Mouse (Mus musculus) lung, embryonic 16.5 days (tissue): ENCODE results near the gene Erbb3. TPM values are rescaled to one million over a fixed set of nuclear protein-coding genes. Genes with fewer than 3 reads are reported as not detected.
A peak's percentile ranks its signal among the peaks of the same experiment; 100 is the strongest.
"Not testable (repeated sequence)": the region's sequence is repeated elsewhere in the genome, so short reads cannot be mapped to it uniquely, and the experiment has no call there.

Source experiments
- ATAC-seq: fragments of 200-750 bp; cut with Nextera tagmentation; 2 replicates; pipeline ENCODE4 v1.8.0; 2017; ENCODE audit warnings: low read depth, mild to moderate bottlenecking, moderate library complexity
- H3K27ac ChIP-seq: fragments of 300-500 bp; sonication (generic); 2 replicates; pipeline ENCODE4 v1.5.1; 2014; ENCODE audit warnings: mild to moderate bottlenecking, control low read depth, low read length
- H3K27me3 ChIP-seq: fragments of 300-500 bp; sonication (generic); 2 replicates; pipeline ENCODE4 v1.6.1; 2014; ENCODE audit warnings: low read depth, low read length, mixed read lengths; ENCODE audit not compliant: control insufficient read depth, insufficient read depth
- H3K36me3 ChIP-seq: fragments of 300-500 bp; sonication (generic); 2 replicates; pipeline ENCODE4 v1.6.1; 2014; ENCODE audit warnings: low read length; ENCODE audit not compliant: control insufficient read depth, insufficient read depth
- H3K4me1 ChIP-seq: fragments of 300-500 bp; sonication (generic); replicated peaks from 2 replicates; pipeline ENCODE4 v1.6.1; 2014; ENCODE audit warnings: low read length, mixed read lengths; ENCODE audit not compliant: control insufficient read depth, insufficient read depth
- H3K4me2 ChIP-seq: fragments of 300-500 bp; sonication (generic); 2 replicates; pipeline ENCODE4 v1.6.1; 2014; ENCODE audit warnings: low read depth, low read length, control low read depth
- H3K4me3 ChIP-seq: fragments of 300-500 bp; sonication (generic); 2 replicates; pipeline ENCODE4 v1.5.1; 2014; ENCODE audit warnings: mild to moderate bottlenecking, low read length, control low read depth
- H3K9ac ChIP-seq: fragments of 300-500 bp; sonication (generic); 2 replicates; pipeline ENCODE4 v1.6.1; 2014; ENCODE audit warnings: low read length, control low read depth
- H3K9me3 ChIP-seq: fragments of 300-500 bp; sonication (generic); 2 replicates; pipeline ENCODE4 v1.6.1; 2016; ENCODE audit warnings: low read length; ENCODE audit not compliant: control insufficient read depth
- WGBS: fragments of 180-500 bp; shearing (Covaris S2); extraction: QIAGEN DNeasy Blood & Tissue Kit; methylation state at CpG from one replicate; pipeline ENCODE4 v1.1.7; 2014; 5-methylcytosine and 5-hydroxymethylcytosine counted together
- polyA plus RNA-seq: library from polyadenylated mRNA; unstranded; fragments of >200 nt; fragmentation: Nextera tagmentation; extraction: Ambion mirVana; gene quantifications from 2 replicates; pipeline ENCODE4 v1.2.1, GENCODE M21; 2015

Erbb3 gene
- polyA plus RNA-seq, 1 experiment from 2014 or later: 27.6 TPM

DNA sequence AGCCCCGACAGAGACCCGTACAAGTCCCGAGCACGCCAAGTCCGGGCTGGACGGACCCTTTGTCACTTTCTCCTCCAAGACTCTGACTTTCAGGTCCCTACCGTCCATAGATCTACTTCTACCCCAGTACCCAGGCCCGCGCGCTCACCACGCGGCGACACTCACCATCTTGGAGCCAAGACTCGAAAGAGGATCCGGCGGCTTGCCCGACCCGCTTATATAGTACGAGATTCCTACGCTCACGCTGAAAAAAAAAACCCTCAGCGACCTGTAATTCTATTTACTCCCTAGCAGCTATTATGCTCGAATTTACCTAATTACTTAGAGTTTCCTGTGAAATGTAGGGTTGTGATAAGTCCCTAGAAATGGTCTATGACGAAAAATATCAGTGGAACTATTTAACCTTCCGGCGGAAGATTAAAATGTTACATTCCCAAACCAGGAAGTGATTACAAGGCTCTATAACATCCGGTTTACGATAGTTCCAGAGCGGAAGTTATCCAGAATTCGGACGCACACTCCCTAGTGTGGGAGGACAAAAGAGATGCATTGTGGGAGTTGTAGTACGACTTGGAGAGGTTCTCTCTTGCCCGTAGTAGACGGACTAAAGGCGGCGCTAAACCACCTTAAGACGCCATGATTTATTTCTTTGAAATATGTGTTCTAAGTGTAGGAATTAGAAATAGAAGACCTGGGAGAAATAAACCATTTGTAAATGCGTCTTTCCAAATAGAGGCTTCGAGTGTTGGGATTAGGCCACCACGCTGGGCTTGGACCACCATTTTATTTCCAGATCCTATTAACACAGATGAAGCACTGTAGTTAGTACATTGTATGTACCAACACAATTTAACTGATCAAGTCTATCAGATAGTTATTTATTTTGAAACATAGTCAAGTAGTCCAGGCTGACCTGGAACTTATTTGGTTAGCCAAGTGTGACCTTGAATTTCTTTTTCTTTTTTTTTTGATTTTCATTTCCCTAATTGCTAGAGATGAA, 37.2 kb upstream of the Erbb3 start, which contains the start of gene Rps26:
Gene Rps26 (minus strand): TSS at position 437 of the 1,000 bp plus-strand sequence.
- 1% methylated on average over 40 of the region's 40 CpGs for WGBS
- Histone ChIP-seq H3K4me2 (peak within 1 kb of the TSS; percentile 68), H3K27me3 (no peaks in the 10 kb centered on the region), H3K9me3 (no peaks in the 10 kb centered on the region), H3K4me1 (peaks cover 5% of the 10 kb centered on the region; the same call in 1 of the 2 replicates), H3K9ac (peak within 1 kb of the TSS; percentile 95), H3K4me3 (peak within 1 kb of the TSS; percentile 90), H3K36me3 (peaks cover 20% of the 10 kb centered on the region), H3K27ac (peak within 1 kb of the TSS; percentile 57)
- ATAC-seq: peak; percentile 99

DNA sequence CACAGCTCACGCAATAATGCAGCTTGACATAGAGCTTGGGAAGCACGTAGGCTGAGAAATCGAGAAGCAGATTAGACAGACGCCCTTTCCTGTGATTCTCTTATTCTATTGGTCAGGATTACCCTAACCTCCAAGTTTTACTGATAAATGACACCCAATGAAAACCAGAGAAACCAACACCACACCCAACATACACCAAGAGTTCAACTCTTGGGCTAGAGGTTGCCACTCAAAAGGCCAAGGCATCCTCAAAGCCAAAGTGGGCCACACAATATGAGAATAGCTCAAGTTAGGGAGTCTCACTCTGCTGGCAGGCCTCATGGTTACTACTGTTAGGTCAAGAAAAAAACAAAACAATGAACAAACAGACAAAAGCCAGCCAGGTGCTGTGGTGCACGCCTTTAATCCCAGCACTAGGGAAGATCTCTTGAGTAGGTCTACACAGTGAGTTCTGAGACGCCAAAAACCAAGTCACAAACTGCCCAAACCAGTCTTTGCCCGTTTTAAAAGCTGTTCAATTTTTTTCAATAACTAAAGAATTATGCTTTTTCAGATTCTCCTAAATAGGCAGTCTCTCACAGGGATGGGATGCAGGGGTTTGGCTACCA, 35.9 kb upstream of the Erbb3 start:
- peak overlapping the region; percentile 34; the same call in 1 of the 2 replicates for H3K27ac ChIP-seq
- H3K4me3 ChIP-seq: peak overlapping the region; percentile 90
- no peak for ATAC-seq
- H3K27me3 ChIP-seq: no peaks in the 10 kb centered on the region
- WGBS: 33% methylated on average over 7 of the region's 7 CpGs
- no peaks in the 10 kb centered on the region for H3K9me3 ChIP-seq
- H3K4me2 ChIP-seq: peak overlapping the region; percentile 68
- peaks cover 20% of the 10 kb centered on the region for H3K36me3 ChIP-seq
- H3K4me1 ChIP-seq: peaks cover 5% of the 10 kb centered on the region; the same call in 1 of the 2 replicates
- H3K9ac ChIP-seq: peak overlapping the region; percentile 95

DNA sequence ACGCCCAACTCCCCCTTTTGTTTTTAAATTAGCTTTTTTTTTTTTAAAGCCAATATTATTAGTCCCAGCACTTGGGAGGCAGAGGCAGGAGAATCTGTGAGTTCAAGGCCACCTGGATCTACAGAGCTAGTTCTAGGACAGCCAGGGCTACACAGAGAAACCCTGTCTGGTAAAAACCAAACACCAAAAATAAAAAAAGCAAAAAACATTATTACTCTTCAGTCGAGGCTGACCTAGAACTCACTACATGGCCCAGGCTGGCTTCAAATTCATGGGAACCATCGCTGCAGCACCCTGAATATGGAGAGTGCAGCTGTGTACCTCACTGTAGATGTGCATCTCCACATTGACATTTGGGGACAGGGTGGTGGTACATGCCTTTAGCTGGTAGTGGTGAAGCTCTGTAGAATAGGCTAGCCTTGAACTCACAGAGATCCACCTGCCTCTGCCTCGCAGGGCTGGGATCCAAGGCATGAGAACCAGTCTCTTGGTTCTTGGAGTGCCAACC, 33.7 kb upstream of the Erbb3 start:
- H3K9ac ChIP-seq, H3K9me3 ChIP-seq, H3K4me3 ChIP-seq, H3K27me3 ChIP-seq, H3K27ac ChIP-seq, H3K4me1 ChIP-seq, H3K4me2 ChIP-seq, ATAC-seq: not testable (repeated sequence)
- H3K36me3 ChIP-seq: peaks cover 20% of the 10 kb centered on the region
- WGBS: 85% methylated on average over 4 of the region's 4 CpGs

DNA sequence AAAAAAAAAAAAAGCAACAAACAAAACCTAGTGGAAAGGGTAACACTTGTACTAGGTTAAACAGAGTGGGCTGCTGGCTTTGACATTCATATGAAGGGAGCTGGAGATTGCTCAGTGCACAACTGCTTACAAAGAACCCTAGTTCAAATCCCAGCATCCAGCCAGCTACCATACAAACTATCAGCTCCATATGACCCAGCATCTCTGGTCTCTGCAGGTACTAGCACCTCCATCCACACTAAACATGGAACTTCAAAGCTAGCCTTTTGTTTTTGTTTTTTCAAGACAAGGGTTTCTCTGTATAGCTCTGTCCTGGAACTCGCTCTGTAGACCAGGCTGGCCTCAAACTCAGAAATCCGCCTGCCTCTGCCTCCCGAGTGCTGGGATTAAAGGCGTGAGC, 33.2 kb upstream of the Erbb3 start:
- Histone ChIP-seq H3K27me3 (no peaks in the 10 kb centered on the region), H3K4me3 (no peak overlapping the region), H3K4me1 (peaks cover 5% of the 10 kb centered on the region; the same call in 1 of the 2 replicates), H3K36me3 (peaks cover 20% of the 10 kb centered on the region), H3K9ac (no peak overlapping the region), H3K27ac (no peak overlapping the region), H3K9me3 (no peaks in the 10 kb centered on the region), H3K4me2 (no peak overlapping the region)
- ATAC-seq: no peak
- WGBS: 83% methylated on average over 4 of the region's 4 CpGs

DNA sequence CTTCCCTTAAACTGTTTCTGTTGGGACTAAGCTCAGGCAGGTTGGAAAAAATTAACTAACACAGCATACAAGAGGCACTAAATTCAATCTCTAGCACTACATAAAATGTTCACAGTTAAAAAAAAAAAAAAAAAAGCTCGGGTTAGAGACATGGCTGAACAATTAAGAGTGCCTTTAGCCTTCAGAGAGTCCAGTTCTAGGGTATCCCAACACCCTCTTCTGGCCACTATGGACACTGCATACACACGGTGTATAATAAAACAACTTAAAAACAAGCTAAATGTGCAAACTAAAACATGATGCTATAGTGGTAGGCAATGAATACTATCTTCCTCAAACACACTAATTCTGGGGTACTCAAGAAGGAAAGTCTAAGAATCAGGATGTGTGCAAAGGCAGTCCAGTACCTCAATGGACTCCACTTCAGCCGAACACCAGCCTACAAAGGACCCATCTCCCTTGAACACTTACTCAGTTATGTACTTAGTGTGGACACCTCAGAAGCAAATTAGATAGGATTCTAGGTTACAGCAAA, 32.6 kb upstream of the Erbb3 start:
- Histone ChIP-seq H3K4me2 (no peak overlapping the region), H3K4me3 (no peak overlapping the region), H3K9ac (no peak overlapping the region), H3K36me3 (peaks cover 20% of the 10 kb centered on the region), H3K9me3 (no peaks in the 10 kb centered on the region), H3K4me1 (peaks cover 5% of the 10 kb centered on the region; the same call in 1 of the 2 replicates), H3K27me3 (no peaks in the 10 kb centered on the region), H3K27ac (no peak overlapping the region)
- 61% methylated on average over 3 of the region's 3 CpGs for WGBS
- no peak for ATAC-seq

DNA sequence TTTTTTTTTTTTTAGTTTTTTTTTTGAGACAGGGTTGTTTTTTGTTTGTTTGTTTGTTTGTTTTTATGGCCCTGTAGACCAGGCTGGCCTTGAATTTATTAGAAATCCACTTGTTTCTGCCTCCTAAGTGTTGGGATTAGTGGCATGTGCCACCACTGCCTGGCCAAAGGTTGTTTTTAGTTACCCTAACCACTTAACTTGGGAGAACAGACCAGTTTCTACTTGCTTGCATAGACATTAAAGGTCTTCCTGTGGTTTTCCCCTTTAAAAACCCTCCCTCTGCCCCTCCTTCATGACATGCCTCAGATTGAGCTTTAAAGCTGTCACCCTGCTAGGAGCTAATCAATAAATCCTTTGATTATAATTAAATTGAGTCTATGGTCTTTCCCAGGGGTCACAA, 30.8 kb upstream of the Erbb3 start:
- no peak overlapping the region for H3K9ac ChIP-seq
- H3K27me3 ChIP-seq: no peaks in the 10 kb centered on the region
- ATAC-seq: no peak
- peaks cover 20% of the 10 kb centered on the region for H3K36me3 ChIP-seq
- no peak overlapping the region for H3K4me2 ChIP-seq
- H3K27ac ChIP-seq: no peak overlapping the region
- H3K9me3 ChIP-seq: no peaks in the 10 kb centered on the region
- H3K4me3 ChIP-seq: no peak overlapping the region
- peaks cover 3% of the 10 kb centered on the region; the same call in 1 of the 2 replicates for H3K4me1 ChIP-seq

DNA sequence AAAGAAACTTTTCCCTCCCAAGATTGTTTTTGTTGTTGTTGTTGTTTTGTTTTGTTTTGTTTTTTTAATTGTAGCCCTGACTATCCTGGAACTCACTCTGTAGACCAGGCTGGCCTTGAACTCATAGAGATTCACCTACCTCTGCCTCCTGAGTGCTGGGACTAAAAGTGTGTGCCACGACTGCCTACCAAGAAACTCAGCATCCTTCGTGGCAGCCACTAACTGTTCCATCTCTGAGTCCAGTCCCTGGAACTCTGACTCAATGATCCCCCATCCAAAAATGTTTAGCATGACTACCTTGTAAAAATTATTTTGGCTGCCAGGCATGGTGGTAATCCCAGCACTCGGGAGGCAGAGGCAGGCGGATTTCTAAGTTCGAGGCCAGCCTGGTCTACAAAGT, 29.7 kb upstream of the Erbb3 start:
- H3K4me3 ChIP-seq, ATAC-seq: not testable (repeated sequence)
- 87% methylated on average over 5 of the region's 5 CpGs for WGBS

DNA sequence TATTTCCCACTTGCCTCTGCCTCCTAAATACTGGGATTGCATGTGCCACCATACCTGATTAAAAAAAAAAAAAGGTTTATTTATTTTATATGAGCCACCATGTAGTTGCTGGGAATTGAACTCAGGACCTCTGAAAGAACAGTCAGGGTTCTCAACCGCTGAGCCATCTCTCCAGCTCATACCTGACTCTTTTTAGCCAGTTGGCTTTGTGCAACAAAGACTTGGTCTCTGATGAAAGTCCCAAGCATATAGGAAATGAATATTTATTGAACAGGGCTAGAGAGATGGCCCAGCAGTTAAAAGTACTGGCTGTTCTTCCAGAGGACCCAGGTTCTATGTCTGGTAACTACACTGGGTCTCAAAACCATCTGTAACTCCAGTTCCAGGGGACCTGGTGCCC, 29.1 kb upstream of the Erbb3 start:
- no peaks in the 10 kb centered on the region for H3K27me3 ChIP-seq
- 88% methylated on average over 1 of the region's 1 CpGs for whole genome bisulfite sequencing
- ATAC-seq: no peak
- no peak overlapping the region for H3K9ac ChIP-seq
- H3K27ac ChIP-seq: no peak overlapping the region
- H3K4me2 ChIP-seq: no peak overlapping the region
- no peaks in the 10 kb centered on the region for H3K4me1 ChIP-seq
- no peaks in the 10 kb centered on the region for H3K9me3 ChIP-seq
- H3K36me3 ChIP-seq: peaks cover 4% of the 10 kb centered on the region
- H3K4me3 ChIP-seq: no peak overlapping the region

More for the DNA sequence above, 29.7 kb upstream of the Erbb3 start:
- not testable (repeated sequence) for H3K9me3 ChIP-seq, H3K4me1 ChIP-seq, H3K27ac ChIP-seq, H3K4me2 ChIP-seq, H3K9ac ChIP-seq, H3K27me3 ChIP-seq
- H3K36me3 ChIP-seq: peaks cover 10% of the 10 kb centered on the region
